Mouse (Mus musculus) thymus, adult 2 months (tissue): ENCODE measurements around the gene Npy1r.

Experiments used
- CTCF ChIP-seq: fragments of 200-500 bp; IDR thresholded peaks from 2 replicates; pipeline ENCODE4 v1.5.1; 2012; ENCODE audit warnings: mild to moderate bottlenecking, control low read depth, low read length, moderate library complexity, borderline replicate concordance; ENCODE audit not compliant: control insufficient read depth, poor library complexity, insufficient read depth; ENCODE audit errors: extremely low read depth
- POLR2A ChIP-seq: fragments of 200-500 bp; IDR thresholded peaks from 2 replicates; pipeline ENCODE4 v1.6.1; 2012; ENCODE audit warnings: mild to moderate bottlenecking, low read length, control low read depth, moderate library complexity; ENCODE audit not compliant: control insufficient read depth, poor library complexity, insufficient read depth; ENCODE audit errors: extremely low read depth

GRCm38 (mm10) chr8:66722835-66723234 lies 25.8 kb downstream of the Npy1r start:
- TF ChIP-seq CTCF (no peak), POLR2A (no peak)
